Mouse (Mus musculus) lung, postnatal 0 days (tissue): ENCODE data around the gene Adcy1.

Experiments
- CTCF ChIP-seq: IDR thresholded peaks from 2 replicates; pipeline ENCODE4 v1.5.1; 2016; ENCODE audit warnings: antibody characterized with exemption, mild to moderate bottlenecking
- EP300 ChIP-seq: IDR thresholded peaks from 2 replicates; pipeline ENCODE4 v1.6.1; 2016; ENCODE audit warnings: antibody characterized with exemption, mild to moderate bottlenecking, control low read depth

DNA sequence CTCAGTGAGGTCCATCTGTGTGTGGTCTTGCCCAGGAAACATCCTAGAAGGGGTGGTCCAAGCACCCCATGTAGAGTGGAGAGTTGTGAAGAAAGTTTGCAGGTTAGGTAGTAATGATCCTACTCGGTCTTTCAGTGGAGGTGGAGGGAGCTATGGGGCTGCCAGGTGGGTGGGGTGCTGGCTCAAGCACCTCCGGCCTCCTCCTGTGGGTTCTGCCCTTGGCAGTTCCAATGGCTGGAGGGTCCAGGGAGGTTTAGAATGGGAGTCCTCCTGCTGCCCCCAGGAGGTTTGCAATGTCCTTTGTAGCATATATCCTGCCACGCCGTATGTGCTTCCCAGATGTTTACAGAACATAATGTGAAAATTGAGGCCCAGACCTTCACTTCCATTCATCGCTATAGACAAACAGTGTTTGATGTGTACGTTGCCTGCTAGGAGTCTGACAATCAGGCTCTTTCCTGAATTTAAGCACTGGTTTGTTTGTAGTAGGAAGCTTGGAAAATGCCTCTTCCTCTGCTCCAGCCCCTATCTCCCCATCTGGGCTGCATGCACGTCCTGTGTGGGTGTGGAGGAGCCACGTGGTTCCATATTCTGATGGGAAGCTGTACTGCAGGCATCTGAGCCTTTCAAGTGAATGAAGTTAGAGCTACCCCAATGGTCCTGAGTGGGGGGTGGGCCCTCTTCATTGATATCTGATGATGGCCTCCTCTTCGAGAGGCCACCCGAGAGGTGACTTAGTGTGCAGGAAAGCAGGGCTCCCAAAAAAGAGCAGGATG is 135.4 kb downstream of the Adcy1 start:
- no peak for TF ChIP-seq CTCF
- TF ChIP-seq EP300 = peak; percentile 89
